Mouse (Mus musculus) bone marrow, adult 2 months (tissue): ENCODE results near the gene Gm8300. TPM values are rescaled to one million over a fixed set of nuclear protein-coding genes. Genes with fewer than 3 reads are reported as not detected.
"Not testable (repeated sequence)": the region's sequence is repeated elsewhere in the genome, so short reads cannot be mapped to it uniquely, and the experiment has no call there.

Experiments used
- H3K27ac ChIP-seq: fragments of 200-500 bp; 2 replicates; pipeline ENCODE4 v1.5.1; 2012; ENCODE audit warnings: low read depth, mild to moderate bottlenecking, control low read depth, inconsistent platforms, low read length; ENCODE audit not compliant: control insufficient read depth, poor library complexity, insufficient read depth
- H3K4me1 ChIP-seq: fragments of 200-500 bp; 2 replicates; pipeline ENCODE4 v1.6.1; 2011; ENCODE audit warnings: low read length; ENCODE audit not compliant: control insufficient read depth, insufficient read depth
- H3K4me3 ChIP-seq: fragments of 200-500 bp; replicated peaks from 2 replicates; pipeline ENCODE3; 2011; ENCODE audit warnings: mild to moderate bottlenecking, low read depth, low read length, control low read depth; ENCODE audit not compliant: control insufficient read depth
- CTCF ChIP-seq: fragments of 200-500 bp; IDR thresholded peaks from 2 replicates; pipeline ENCODE4 v1.5.1; 2011; ENCODE audit warnings: low read length, control low read depth; ENCODE audit not compliant: control insufficient read depth, insufficient read depth
- POLR2A ChIP-seq: fragments of 200-500 bp; IDR thresholded peaks from 2 replicates; pipeline ENCODE4 v1.6.1; 2011; ENCODE audit warnings: low read depth, mild to moderate bottlenecking, control low read depth, low read length, borderline replicate concordance; ENCODE audit not compliant: control insufficient read depth
- WGBS: fragments of 180-500 bp; shearing (Covaris S2); methylation state at CpG from one replicate; pipeline ENCODE4 v1.1.7; 2018; 5-methylcytosine and 5-hydroxymethylcytosine counted together
- polyA plus RNA-seq: library from polyadenylated mRNA; stranded (reverse); fragments of >200 nt; gene quantifications from 2 replicates; pipeline ENCODE4 v1.2.4, GENCODE M21; 2011; ENCODE audit warnings: low replicate concordance; ENCODE audit not compliant: missing spikeins, insufficient read depth, insufficient read length

Gene Gm8300
- polyA plus RNA-seq, 1 experiment: not detected

DNA sequence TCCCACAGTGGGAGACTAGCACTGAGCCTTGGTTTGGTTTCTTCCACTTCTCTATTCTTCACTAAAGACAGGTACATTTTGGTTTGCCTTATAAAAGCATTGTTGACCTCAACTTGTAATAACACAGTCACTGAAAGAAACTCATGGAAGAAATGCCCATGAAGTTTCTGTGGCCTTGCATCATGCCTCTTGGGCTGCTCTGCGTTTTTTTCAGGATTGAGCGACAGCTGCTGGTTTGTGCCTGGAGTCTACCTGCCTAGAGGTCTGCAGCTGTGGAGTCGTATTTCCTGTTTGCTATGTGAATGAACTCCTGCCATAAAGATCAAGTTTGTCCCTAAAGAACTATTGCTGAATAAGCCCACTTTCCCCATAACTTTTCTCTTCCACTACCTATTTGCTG is 29.8 kb downstream of the Gm8300 start:
- no peak overlapping the region for H3K27ac ChIP-seq
- H3K4me1 ChIP-seq: no peaks in the 10 kb centered on the region
- no peak overlapping the region for H3K4me3 ChIP-seq
- WGBS: 70% methylated on average over 3 of the region's 3 CpGs
- no peak for TF ChIP-seq CTCF
- TF ChIP-seq POLR2A: no peak

DNA sequence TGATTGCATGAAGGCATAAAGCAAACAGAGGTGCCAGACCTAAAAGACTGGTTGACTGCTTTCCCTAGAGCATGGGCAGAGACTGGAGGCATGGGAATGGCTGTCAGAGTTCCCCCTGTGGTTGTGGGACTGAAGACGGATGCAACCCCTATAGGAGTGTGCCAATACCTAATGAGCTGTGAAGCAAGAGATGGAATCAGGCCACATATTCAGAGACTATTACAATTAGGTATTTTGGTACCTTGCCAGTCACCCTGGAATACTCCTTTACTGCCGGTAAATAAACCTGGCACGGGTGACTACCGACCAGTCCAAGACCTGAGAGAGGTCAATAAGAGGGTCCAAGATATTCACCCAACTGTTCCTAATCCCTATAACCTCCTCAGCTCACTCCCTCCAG is 36.5 kb downstream of the Gm8300 start:
- H3K4me3 ChIP-seq, H3K4me1 ChIP-seq, H3K27ac ChIP-seq: not testable (repeated sequence)
- 88% methylated on average over 4 of the region's 4 CpGs for WGBS

Other genes starting within 250 kb of the Gm8300 start
- 10.8 and 23.7 TPM in 2 replicates for gene Vipas39, start 248.1 kb upstream of the Gm8300 start, polyA plus RNA-seq
- gene Ahsa1, start 247.8 kb upstream of the Gm8300 start, polyA plus RNA-seq: 49.0 and 74.4 TPM in 2 replicates
- not detected in 2 replicates for gene Ism2, start 214.6 kb upstream of the Gm8300 start, polyA plus RNA-seq
- 10.7 and 31.6 TPM in 2 replicates for gene Sptlc2, start 126.0 kb upstream of the Gm8300 start, polyA plus RNA-seq
- gene Slirp, start 70.4 kb upstream of the Gm8300 start, polyA plus RNA-seq: 67.6 and 160 TPM in 2 replicates
- gene Alkbh1, start 70.3 kb upstream of the Gm8300 start, polyA plus RNA-seq: 11.1 and 19.8 TPM in 2 replicates
- 30.9 and 48.6 TPM in 2 replicates for gene Snw1, start 42.0 kb upstream of the Gm8300 start, polyA plus RNA-seq
- not detected in 2 replicates for gene Gm5788, start 19.6 kb upstream of the Gm8300 start, polyA plus RNA-seq
- gene Oog1, start 88.4 kb downstream of the Gm8300 start, polyA plus RNA-seq: not detected in 2 replicates
- gene Gm4027, start 104.6 kb downstream of the Gm8300 start, polyA plus RNA-seq: not detected in 2 replicates
- not detected in 2 replicates for gene Gm16381, start 130.3 kb downstream of the Gm8300 start, polyA plus RNA-seq